Mouse (Mus musculus): ENCODE measurements around the gene Rapgef4. TPM values are rescaled to one million over a fixed set of nuclear protein-coding genes. Genes with fewer than 3 reads are reported as not detected.

Rapgef4 gene
- total RNA-seq, 1 experiment, result 3.4 TPM

DNA sequence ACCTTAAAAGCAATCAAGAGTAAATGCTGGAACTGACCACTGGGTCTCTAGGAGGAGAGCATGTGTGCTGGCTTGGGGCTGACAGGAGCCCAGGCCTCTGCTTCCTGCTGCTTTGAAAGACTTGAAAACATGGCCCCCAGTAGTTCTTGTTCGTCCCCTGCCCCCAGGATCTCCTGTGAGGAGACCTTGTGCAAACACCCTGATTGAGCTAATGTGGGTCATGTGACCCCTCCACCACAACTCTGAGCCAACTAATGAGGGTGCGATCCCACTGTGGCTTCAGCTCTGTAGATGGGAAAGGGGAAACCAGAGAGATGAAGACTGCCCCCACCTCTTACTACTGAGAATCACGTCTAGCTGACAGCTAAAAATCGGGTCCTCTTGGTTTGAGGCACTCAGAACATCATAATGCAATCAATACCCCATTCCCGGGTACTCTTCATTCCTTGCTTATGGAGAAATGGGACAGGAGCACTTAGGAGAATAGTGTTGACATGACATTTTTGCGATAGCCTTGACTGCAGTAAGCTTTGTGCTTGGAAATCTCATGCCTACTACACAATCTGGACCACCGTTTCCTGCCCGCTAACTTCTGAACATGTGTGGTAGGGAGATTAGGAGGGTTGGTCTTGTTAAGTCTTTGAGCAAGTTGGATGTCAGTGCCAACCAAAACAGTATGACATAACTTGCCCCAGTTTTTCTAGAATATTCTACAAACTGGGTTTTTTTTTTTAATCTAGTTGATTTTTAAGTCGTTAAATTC lies 170.9 kb downstream of the Rapgef4 start:
- in situ Hi-C loops (cut with MboI; ENCODE audit: low sequenced_read_pairs in 2 of 2, unreplicated experiment in 2 of 2), result no loop called here

DNA sequence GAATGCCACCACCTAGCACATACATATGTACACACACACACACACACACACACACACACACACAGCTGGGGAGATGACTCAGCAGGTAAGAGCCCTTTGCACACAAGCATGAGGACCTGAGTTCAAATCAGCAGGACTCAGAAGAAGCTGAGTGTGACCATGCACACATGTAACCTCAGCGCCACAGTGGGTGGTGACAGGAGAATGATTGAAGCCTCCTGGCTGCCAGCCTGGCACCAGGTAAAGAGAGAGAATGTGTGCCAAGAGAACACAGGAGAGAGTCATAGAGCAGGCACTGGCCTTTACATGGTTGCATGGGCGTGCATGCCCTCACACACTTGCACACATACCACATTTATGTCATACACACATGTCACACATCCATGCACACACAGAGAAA lies 171.7 kb downstream of the Rapgef4 start:
- no peak overlapping the region for H3K27ac ChIP-seq (ENCODE audit: insufficient read depth, low read depth, low read length, poor library complexity, severe bottlenecking)
- H3K9me3 ChIP-seq (ENCODE audit: control insufficient read depth, insufficient read depth, low read depth, low read length), result no peaks in the 10 kb centered on the region
- peaks cover 0 to 9% of the 10 kb centered on the region in 2 experiments; a peak in 3 of 4 replicates for H3K4me1 ChIP-seq (ENCODE audit: control insufficient read depth in 2 of 2, insufficient read depth in 2 of 2, low read length in 2 of 2, poor library complexity in 1 of 2)
- DNase-seq (ENCODE audit: low read depth, low spot score), result no peak
- H3K9ac ChIP-seq (ENCODE audit: insufficient read depth, low read depth, low read length, poor library complexity, severe bottlenecking), result no peak overlapping the region
- no peak overlapping the region for H3K4me3 ChIP-seq (ENCODE audit: insufficient read depth in 1 of 2, low read depth in 1 of 2, low read length in 2 of 2, poor library complexity in 1 of 2, severe bottlenecking in 1 of 2)
- in situ Hi-C loops (cut with MboI; ENCODE audit: low sequenced_read_pairs in 2 of 2, unreplicated experiment in 2 of 2), result no loop called here
- no peak for TF ChIP-seq MAFK (IDR thresholded peaks at IDR 0.05; ENCODE audit: insufficient read depth, low read depth, low read length)
- TF ChIP-seq HCFC1 (IDR thresholded peaks at IDR 0.05; ENCODE audit: borderline replicate concordance, insufficient read depth, low read length), result no peak
- no peak for TF ChIP-seq ZNF384 (IDR thresholded peaks at IDR 0.05; ENCODE audit: low read depth, low read length)
- no peak for TF ChIP-seq CHD2 (IDR thresholded peaks at IDR 0.05; ENCODE audit: low read depth, low read length)
- TF ChIP-seq ZC3H11A (IDR thresholded peaks at IDR 0.05; ENCODE audit: borderline replicate concordance, low read depth, low read length), result no peak
- no peaks in the 10 kb centered on the region for H3K36me3 ChIP-seq (ENCODE audit: control insufficient read depth, insufficient read depth, low read length, poor library complexity, severe bottlenecking)

More for the DNA sequence above, 170.9 kb downstream of the Rapgef4 start:
- Histone ChIP-seq H3K36me3 (ENCODE audit: control insufficient read depth, insufficient read depth, low read length, poor library complexity, severe bottlenecking) (no peaks in the 10 kb centered on the region), H3K9me3 (ENCODE audit: control insufficient read depth, insufficient read depth, low read depth, low read length) (no peaks in the 10 kb centered on the region), H3K9ac (ENCODE audit: insufficient read depth, low read depth, low read length, poor library complexity, severe bottlenecking) (no peak overlapping the region), H3K27ac (ENCODE audit: insufficient read depth, low read depth, low read length, poor library complexity, severe bottlenecking) (no peak overlapping the region), H3K4me1 (ENCODE audit: control insufficient read depth in 2 of 2, insufficient read depth in 2 of 2, low read length in 2 of 2, poor library complexity in 1 of 2) (peaks cover 0 to 10% of the 10 kb centered on the region in 2 experiments; a peak in 3 of 4 replicates), H3K4me3 (ENCODE audit: insufficient read depth in 1 of 2, low read depth in 1 of 2, low read length in 2 of 2, poor library complexity in 1 of 2, severe bottlenecking in 1 of 2) (no peak overlapping the region)
- DNase-seq (ENCODE audit: low read depth, low spot score), result no peak
- TF ChIP-seq MAFK (IDR thresholded peaks at IDR 0.05; ENCODE audit: insufficient read depth, low read depth, low read length), result no peak
- TF ChIP-seq HCFC1 (IDR thresholded peaks at IDR 0.05; ENCODE audit: borderline replicate concordance, insufficient read depth, low read length), result no peak
- TF ChIP-seq ZNF384 (IDR thresholded peaks at IDR 0.05; ENCODE audit: low read depth, low read length), result no peak
- no peak for TF ChIP-seq CHD2 (IDR thresholded peaks at IDR 0.05; ENCODE audit: low read depth, low read length)
- no peak for TF ChIP-seq ZC3H11A (IDR thresholded peaks at IDR 0.05; ENCODE audit: borderline replicate concordance, low read depth, low read length)

GRCm38 (mm10) chr2:72153851-72154250 lies 172.8 kb downstream of the Rapgef4 start:
- TF ChIP-seq ZC3H11A (IDR thresholded peaks at IDR 0.05; ENCODE audit: borderline replicate concordance, low read depth, low read length), result no peak
- no peak for TF ChIP-seq MAFK (IDR thresholded peaks at IDR 0.05; ENCODE audit: insufficient read depth, low read depth, low read length)
- no peak for TF ChIP-seq ZNF384 (IDR thresholded peaks at IDR 0.05; ENCODE audit: low read depth, low read length)
- no peak for TF ChIP-seq CHD2 (IDR thresholded peaks at IDR 0.05; ENCODE audit: low read depth, low read length)
- no peak for TF ChIP-seq HCFC1 (IDR thresholded peaks at IDR 0.05; ENCODE audit: borderline replicate concordance, insufficient read depth, low read length)
- Histone ChIP-seq H3K36me3 (ENCODE audit: control insufficient read depth, insufficient read depth, low read length, poor library complexity, severe bottlenecking) (no peaks in the 10 kb centered on the region), H3K4me1 (ENCODE audit: control insufficient read depth in 2 of 2, insufficient read depth in 2 of 2, low read length in 2 of 2, poor library complexity in 1 of 2) (peaks cover 0 to 4% of the 10 kb centered on the region in 2 experiments; a peak in 3 of 4 replicates), H3K27ac (ENCODE audit: insufficient read depth, low read depth, low read length, poor library complexity, severe bottlenecking) (no peak overlapping the region), H3K9me3 (ENCODE audit: control insufficient read depth, insufficient read depth, low read depth, low read length) (no peaks in the 10 kb centered on the region), H3K9ac (ENCODE audit: insufficient read depth, low read depth, low read length, poor library complexity, severe bottlenecking) (no peak overlapping the region), H3K4me3 (ENCODE audit: insufficient read depth in 1 of 2, low read depth in 1 of 2, low read length in 2 of 2, poor library complexity in 1 of 2, severe bottlenecking in 1 of 2) (no peak overlapping the region)
- no peak for DNase-seq (ENCODE audit: low read depth, low spot score)
- in situ Hi-C loops (cut with MboI; ENCODE audit: low sequenced_read_pairs in 2 of 2, unreplicated experiment in 2 of 2), result no loop called here

DNA sequence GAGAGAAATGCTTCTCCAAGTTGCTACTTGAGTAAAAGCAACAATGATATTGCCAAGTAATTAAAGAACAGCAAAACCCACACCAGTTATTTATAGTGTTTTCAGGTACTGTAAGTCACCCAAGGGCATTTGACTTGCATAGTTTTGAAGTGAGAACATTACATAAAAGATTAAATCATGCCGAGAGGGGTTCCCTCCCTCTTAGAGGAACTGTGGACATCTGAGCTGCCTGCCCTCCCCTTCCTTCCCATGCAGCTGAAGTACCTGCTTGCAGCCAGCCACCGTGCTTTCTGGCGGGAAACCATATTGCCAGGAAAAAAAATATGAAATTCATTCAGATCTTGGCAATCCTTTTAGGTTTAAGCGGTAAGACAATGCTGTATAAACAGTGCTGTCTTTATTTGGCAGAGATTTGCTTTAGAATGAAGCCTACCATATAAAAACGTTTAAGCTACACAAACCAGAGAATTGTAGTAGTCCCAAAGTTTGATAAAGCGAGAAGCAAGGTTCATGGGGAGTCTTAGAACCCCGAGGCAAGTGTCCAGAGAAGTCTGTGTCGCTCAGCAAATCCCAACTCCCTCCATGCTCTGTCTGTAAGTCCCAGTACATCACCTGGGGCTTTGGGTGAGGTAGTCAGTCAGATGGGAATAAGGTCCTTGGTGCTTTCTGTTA lies 174.2 kb downstream of the Rapgef4 start:
- Histone ChIP-seq H3K27ac (ENCODE audit: insufficient read depth, low read depth, low read length, poor library complexity, severe bottlenecking) (no peak overlapping the region), H3K36me3 (ENCODE audit: control insufficient read depth, insufficient read depth, low read length, poor library complexity, severe bottlenecking) (no peaks in the 10 kb centered on the region), H3K9me3 (ENCODE audit: control insufficient read depth, insufficient read depth, low read depth, low read length) (no peaks in the 10 kb centered on the region), H3K9ac (ENCODE audit: insufficient read depth, low read depth, low read length, poor library complexity, severe bottlenecking) (no peak overlapping the region), H3K4me1 (ENCODE audit: control insufficient read depth in 2 of 2, insufficient read depth in 2 of 2, low read length in 2 of 2, poor library complexity in 1 of 2) (peaks cover 0 to 4% of the 10 kb centered on the region in 2 experiments; a peak in 2 of 4 replicates), H3K4me3 (ENCODE audit: insufficient read depth in 1 of 2, low read depth in 1 of 2, low read length in 2 of 2, poor library complexity in 1 of 2, severe bottlenecking in 1 of 2) (no peak overlapping the region)
- in situ Hi-C loops (cut with MboI; ENCODE audit: low sequenced_read_pairs in 2 of 2, unreplicated experiment in 2 of 2), result no loop called here
- TF ChIP-seq CHD2 (IDR thresholded peaks at IDR 0.05; ENCODE audit: low read depth, low read length), result no peak
- TF ChIP-seq HCFC1 (IDR thresholded peaks at IDR 0.05; ENCODE audit: borderline replicate concordance, insufficient read depth, low read length), result no peak
- TF ChIP-seq MAFK (IDR thresholded peaks at IDR 0.05; ENCODE audit: insufficient read depth, low read depth, low read length), result no peak
- no peak for TF ChIP-seq ZNF384 (IDR thresholded peaks at IDR 0.05; ENCODE audit: low read depth, low read length)
- no peak for TF ChIP-seq ZC3H11A (IDR thresholded peaks at IDR 0.05; ENCODE audit: borderline replicate concordance, low read depth, low read length)
- no peak for DNase-seq (ENCODE audit: low read depth, low spot score)

All from ES-E14 (cell line).